Mouse (Mus musculus) adrenal gland, postnatal 14 days (tissue): ENCODE results near the gene Agxt. TPM values are rescaled to one million over a fixed set of nuclear protein-coding genes. Genes with fewer than 3 reads are reported as not detected.
A peak's percentile ranks its signal among the peaks of the same experiment; 100 is the strongest.

ENCODE experiments used
- DNase-seq: peaks from one replicate; pipeline ENCODE4 v3.0.0; 2021; ENCODE audit warnings: mixed read lengths
- total RNA-seq: library from RNA; stranded (reverse); gene quantifications from 2 replicates; pipeline ENCODE4 v1.2.3, GENCODE M21; 2021

Agxt gene
- total RNA-seq, 1 experiment from 2014 or later = 40.2 TPM

- DNase-seq = no peak
Observed at GRCm38 (mm10) chr1:93144176-93144575, 9.1 kb downstream of the Agxt start.

- DNase-seq = no peak
Observed at GRCm38 (mm10) chr1:93150907-93151661, 16.0 kb downstream of the Agxt start.

GRCm38 (mm10) chr1:93157566-93157965 lies 22.5 kb downstream of the Agxt start:
- DNase-seq = no peak

DNA sequence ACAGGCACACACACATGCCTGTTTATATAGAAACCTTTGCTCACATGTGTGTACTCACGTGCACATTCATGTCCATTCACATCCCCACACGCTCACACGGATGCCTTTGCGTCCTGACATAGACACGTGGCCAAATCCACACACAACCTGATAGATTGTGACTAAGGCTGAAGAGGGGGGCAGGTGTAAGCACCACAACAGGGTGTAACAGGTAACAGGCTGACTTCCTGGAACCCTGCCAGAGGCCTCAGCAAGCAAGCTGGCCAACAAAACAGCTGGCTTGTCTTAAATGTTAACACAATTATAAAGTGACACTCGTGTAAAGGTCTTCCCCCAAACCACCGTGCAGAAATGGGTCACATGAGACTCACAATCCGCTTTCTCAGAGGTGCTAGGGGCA lies 23.9 kb downstream of the Agxt start:
- no peak for DNase-seq

DNA sequence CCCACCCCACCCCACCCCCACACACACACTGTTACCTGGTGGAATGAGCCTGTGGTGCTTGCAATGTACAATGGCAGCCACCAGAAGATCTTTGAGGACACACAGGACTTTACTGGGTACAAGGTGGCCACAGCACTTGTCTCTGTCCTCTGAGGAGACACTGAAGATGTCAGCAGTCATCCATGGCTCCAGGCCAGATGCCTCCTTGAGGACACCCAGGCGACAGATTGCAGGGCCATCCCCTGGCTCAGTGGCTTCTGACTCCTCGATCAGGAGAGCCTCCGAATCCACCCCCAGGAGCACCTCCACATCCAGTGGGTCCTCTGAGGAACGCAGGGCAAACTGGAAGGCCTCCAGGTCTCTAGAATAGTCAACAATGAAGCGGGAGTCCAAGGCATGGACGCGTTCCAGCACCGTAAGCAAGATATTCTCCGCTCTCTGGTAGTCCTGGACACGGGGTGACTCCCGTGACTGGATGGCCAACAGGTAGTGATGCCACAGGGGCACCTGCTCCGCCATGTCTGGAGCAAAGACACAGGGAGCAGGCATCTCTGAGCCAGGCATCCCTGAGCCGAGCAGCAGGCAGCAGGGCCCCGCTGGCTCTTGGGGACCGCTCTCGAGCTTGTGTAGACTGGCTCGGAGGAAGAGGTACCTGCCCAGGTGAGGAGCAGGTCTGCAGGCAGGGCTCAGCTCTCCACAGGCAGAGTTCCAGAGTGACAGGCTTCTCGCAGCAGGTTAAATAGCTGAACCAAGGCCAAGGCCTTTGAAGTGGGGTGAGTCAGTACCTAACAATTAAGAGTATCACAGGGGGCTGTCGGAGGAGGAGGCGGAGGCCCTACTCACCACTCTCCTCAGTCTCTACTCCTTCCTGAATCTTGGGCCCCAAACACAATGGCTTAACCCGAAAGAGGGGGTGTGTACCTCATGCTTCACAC lies 24.8 kb downstream of the Agxt start:
- DNase-seq = no peak

DNA sequence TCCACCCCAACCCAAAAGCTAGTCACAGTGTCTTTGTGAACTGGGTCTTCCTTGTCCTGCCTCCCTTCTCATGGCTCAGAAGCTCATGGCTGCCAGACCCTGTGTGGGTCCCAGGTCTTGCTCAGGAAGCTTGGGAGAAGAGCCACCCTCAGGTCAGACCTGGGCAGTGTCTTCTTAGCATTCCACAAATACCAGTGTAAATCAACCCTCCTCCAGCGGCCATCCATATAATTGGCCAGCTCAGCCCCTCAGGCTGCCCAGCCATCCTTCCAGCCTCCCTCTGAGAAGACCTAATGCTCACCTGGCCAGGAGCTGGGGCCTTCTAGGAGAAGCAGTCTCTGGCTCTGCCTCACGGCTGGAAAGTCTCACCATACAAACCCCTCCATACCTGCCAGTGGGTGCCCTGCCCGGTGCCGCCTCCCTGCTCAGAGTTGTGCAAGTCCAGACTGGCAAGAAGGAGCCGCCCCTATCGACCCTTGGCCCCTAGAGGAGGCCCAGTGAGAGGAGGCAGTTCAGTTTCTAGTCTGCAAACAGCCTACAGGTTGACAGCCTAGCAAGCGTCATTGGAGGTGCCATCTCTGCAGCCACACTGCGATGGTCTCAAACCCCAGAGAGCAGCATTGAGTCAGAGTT lies 25.6 kb downstream of the Agxt start, which contains the start of gene 2310007B03Rik:
TSS of gene 2310007B03Rik (minus strand) at position 448 of the 633 bp plus-strand sequence.
- no peak for DNase-seq

DNA sequence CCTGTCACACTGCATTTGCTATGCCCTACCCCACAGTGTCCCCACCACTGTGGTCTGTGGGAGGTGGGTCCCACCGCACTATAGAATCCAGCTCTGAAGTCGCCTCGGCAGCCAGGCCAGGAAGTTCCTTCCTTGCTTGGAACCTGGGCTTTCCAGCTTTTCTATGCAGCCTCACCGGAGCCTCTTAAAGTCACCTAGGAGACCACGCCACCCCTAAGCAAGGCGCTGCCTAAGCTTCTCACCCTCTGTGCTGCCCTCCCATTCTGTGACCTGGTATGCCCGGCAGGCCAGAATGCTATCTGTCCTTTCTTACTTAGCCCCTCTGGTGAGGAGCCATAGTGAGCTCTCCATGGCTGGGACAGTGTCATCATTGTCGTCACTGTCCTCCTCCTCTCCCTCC lies 26.3 kb downstream of the Agxt start:
- DNase-seq = no peak

DNA sequence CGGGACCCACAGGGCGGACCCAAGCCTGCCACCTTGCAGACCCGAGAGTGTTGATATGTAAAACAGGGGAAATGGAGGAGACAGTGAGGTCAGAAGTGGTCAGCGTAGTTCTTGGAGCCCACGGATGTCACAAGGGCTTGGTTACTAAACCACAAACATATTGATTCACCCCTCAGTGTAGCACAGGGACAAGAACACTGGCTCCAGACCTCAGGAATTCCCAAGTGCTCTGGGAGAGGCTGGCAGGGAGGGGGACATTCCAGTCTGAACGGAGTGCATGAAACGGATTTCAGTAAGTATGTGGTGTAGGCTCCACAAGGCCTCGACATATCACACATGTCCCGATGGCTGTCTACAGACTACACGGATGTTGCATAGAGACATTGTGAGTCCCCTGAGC lies 26.9 kb downstream of the Agxt start:
- DNase-seq = no peak

- DNase-seq = no peak
Observed at GRCm38 (mm10) chr1:93162588-93162987, 27.5 kb downstream of the Agxt start.

GRCm38 (mm10) chr1:93165447-93165846 lies 30.4 kb downstream of the Agxt start:
- no peak for DNase-seq

- no peak for DNase-seq
Observed at GRCm38 (mm10) chr1:93166346-93167079, 31.5 kb downstream of the Agxt start.

- DNase-seq = no peak
Observed at GRCm38 (mm10) chr1:93168295-93168775, 33.3 kb downstream of the Agxt start, which contains the start of gene Crocc2. Gene Crocc2, plus strand, starts transcription at chr1:93168725.

GRCm38 (mm10) chr1:93173665-93174064 lies 38.6 kb downstream of the Agxt start:
- DNase-seq = no peak

GRCm38 (mm10) chr1:93174399-93174798 lies 39.4 kb downstream of the Agxt start:
- peak; percentile 86 for DNase-seq

DNA sequence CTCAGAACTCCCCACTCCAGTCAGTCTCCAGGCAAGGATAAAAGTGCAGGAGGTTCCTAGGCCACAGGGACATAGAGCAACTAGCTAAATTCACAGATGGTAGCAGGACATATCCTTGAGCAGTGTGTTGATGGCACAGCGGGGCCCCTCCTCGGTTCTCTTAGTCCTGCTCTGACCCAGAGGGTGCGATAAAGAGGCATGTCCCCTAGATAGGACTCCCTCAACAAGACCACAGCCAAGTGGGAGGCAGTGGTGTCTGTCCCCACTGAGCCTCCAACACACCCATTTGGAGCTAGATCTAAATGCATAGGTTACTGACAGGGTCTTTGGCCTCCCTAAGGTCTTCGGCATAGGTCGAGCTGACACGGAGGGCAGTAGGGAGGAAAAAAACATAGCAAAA lies 40.8 kb downstream of the Agxt start:
- DNase-seq = no peak

DNA sequence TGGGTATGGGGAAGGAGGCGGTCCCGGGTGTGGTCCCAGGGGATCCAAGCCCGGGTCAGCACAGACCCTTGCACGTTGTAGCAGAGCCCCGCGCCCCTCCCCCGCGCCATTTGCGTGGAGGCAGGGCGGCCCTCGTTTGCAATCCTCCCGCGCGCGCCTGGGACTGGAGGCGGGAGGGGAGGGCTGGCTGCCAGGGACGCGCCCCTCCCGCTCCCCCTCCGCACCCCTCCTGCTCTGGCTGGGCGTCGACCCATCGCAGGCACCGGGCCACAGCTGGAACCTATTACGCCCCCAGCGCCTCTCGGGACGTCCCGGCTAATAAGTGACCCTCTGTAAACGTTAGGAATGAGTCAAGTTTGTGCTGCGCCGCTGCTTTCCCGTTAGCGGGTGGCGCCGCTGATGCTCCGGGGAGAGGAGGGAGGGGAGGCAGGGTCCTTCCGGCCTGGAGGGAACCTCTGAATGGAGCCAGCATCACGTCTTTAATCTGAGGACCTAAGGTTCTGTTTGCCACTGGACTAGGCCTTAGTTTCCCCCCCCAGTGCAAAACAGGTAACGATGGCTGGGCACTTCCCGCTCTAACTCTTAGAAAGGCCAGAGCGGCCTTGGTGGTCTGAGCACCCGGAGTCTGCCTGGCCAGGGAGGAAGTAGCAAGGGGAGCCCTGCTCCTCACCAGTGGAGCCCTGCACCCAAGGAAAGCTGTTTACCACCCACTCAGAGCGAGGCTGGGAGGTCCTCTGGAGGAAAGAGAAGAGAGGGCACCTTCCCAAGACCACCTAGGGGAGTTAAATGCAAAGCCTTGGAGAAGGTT lies 41.7 kb downstream of the Agxt start:
- DNase-seq = peak; percentile 73

- DNase-seq = no peak
Observed at GRCm38 (mm10) chr1:93182281-93182680, 47.2 kb downstream of the Agxt start.

GRCm38 (mm10) chr1:93184071-93184828 lies 49.2 kb downstream of the Agxt start:
- no peak for DNase-seq

GRCm38 (mm10) chr1:93190726-93191305 lies 55.8 kb downstream of the Agxt start:
- DNase-seq = no peak

DNA sequence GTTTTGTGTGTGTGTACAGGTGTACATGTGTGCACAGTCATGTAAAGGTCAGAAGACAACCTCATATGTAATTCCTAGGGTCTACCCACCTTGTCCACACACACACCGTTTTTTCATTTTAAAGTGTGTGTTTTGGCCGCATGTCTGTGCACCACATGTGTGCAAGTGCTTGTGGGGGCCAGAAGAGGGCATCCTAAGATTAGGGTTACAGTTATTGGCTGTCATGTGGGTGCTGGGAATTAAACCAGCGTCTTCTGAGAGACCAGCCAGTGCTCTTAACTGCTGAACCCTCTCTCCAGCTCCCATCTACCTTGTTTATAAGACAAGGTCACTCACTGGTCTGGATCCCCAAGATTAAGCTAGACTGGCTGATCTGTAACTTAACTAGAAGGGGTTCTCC lies 59.9 kb downstream of the Agxt start:
- no peak for DNase-seq
